Mouse (Mus musculus): Measurements from ENCODE around the gene Sycn.

Sycn gene

DNA sequence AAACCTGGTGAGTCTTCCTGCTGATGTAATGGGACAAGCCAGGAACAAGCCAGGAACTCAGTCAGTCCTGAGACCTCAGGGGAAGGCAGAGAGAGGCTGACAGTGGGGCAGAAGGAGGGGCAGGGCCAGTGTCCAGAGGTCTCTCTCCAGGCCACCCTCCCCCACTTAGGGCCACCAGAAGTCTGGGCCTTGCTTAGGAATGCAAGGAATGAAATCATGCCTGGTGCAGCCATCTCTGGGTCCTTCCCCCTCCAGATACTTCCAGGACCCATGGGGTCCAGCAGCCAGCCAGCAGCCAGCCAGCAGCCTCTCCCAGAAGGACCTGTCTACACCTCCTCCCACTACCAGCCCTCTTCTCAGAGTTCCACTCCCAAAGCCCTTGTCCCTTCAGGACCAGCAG, 47.0 kb downstream of the Sycn start:
- DNase-seq = no peak

Data from cerebellum, postnatal 36 days (tissue).